Mouse (Mus musculus) layer of hippocampus, adult 18-20 months (tissue): ENCODE data around the gene Zfp53. TPM values are rescaled to one million over a fixed set of nuclear protein-coding genes. Genes with fewer than 3 reads are reported as not detected.
A peak's percentile ranks its signal among the peaks of the same experiment; 100 is the strongest.
"Not testable (repeated sequence)": the region's sequence is repeated elsewhere in the genome, so short reads cannot be mapped to it uniquely, and the experiment has no call there.

Experiments used
- DNase-seq, 2 experiments: peaks; one replicate each; pipeline ENCODE4 v3.0.0; 2022; ENCODE audit warnings: low spot score in 2 of 2
- long read RNA-seq: library from polyadenylated mRNA; stranded (forward); transcript quantifications from one replicate; pipeline ENCODE4 v2.0.0, GENCODE M21; 2021
- total RNA-seq, 2 experiments: library from RNA; stranded (reverse); gene quantifications; 2 replicates each; pipeline ENCODE4 v1.2.3; 2021

Zfp53 gene
- 1 to 10 TPM; 4.6 to 4.8 TPM for total RNA-seq
- long read RNA-seq, partial matches to known transcripts, result 3 of 6 reads
- long read RNA-seq, other reads (novel, unspliced or antisense), result 2 of 6 reads

- DNase-seq, result peak; percentile 79 to 85
Observed at GRCm38 (mm10) chr17:21488760-21489499, at the start of gene Zfp53. Gene Zfp53 (plus strand): TSS chr17:21488998.

GRCm38 (mm10) chr17:21449669-21450068 lies 39.1 kb upstream of the Zfp53 start:
- peak; percentile 61 to 90 for DNase-seq

- peak; percentile 72 to 89 for DNase-seq
Observed at GRCm38 (mm10) chr17:21450138-21450704, 38.6 kb upstream of the Zfp53 start, which contains the start of gene Zfp51. Gene Zfp51 (plus strand): TSS chr17:21450374.

- DNase-seq, result no peak
Observed at GRCm38 (mm10) chr17:21463550-21463949, 25.2 kb upstream of the Zfp53 start.

GRCm38 (mm10) chr17:21472032-21472652 lies 16.7 kb upstream of the Zfp53 start:
- DNase-seq, result no peak

- no peak for DNase-seq
Observed at GRCm38 (mm10) chr17:21472653-21473307, 16.0 kb upstream of the Zfp53 start.

- DNase-seq, result no peak
Observed at GRCm38 (mm10) chr17:21473362-21474190, 15.2 kb upstream of the Zfp53 start.

GRCm38 (mm10) chr17:21474729-21475128 lies 14.1 kb upstream of the Zfp53 start:
- not testable (repeated sequence) for DNase-seq

- not testable (repeated sequence) for DNase-seq
Observed at GRCm38 (mm10) chr17:21475290-21475689, 13.5 kb upstream of the Zfp53 start.

GRCm38 (mm10) chr17:21476351-21476750 lies 12.4 kb upstream of the Zfp53 start:
- DNase-seq, result not testable (repeated sequence)

- not testable (repeated sequence) for DNase-seq
Observed at GRCm38 (mm10) chr17:21478103-21478777, 10.6 kb upstream of the Zfp53 start.

- no peak for DNase-seq
Observed at GRCm38 (mm10) chr17:21489500-21490001, 753 bp downstream of the Zfp53 start.

GRCm38 (mm10) chr17:21501365-21501764 lies 12.6 kb downstream of the Zfp53 start:
- no peak for DNase-seq

- no peak for DNase-seq
Observed at GRCm38 (mm10) chr17:21504524-21504923, 15.7 kb downstream of the Zfp53 start.

- DNase-seq, result no peak
Observed at GRCm38 (mm10) chr17:21506258-21506657, 17.5 kb downstream of the Zfp53 start.

GRCm38 (mm10) chr17:21509756-21510155 lies 21.0 kb downstream of the Zfp53 start:
- peak in 1 of 2 experiments; percentile 13 for DNase-seq

- DNase-seq, result peak; percentile 41 to 87
Observed at GRCm38 (mm10) chr17:21515403-21516105, 26.8 kb downstream of the Zfp53 start.

GRCm38 (mm10) chr17:21516201-21517129 lies 27.7 kb downstream of the Zfp53 start:
- DNase-seq, result peak; percentile 37 to 72
